Mouse (Mus musculus): ENCODE measurements at regions not wholly inside any gene's neighbourhood (a gene's known extent, or its start where the extent isn't known, plus 50 kb on each side); places are given as distances from the start of the nearest gene placed in this dataset.
"Not testable (repeated sequence)": the region's sequence is repeated elsewhere in the genome, so short reads cannot be mapped to it uniquely, and the experiment has no call there.

GRCm38 (mm10) chr10:117450240-117450569 lies 70.4 kb upstream of the Cpsf6 start:
- DNase-seq (ENCODE audit: low spot score in 2 of 2), result no peak

- DNase-seq (ENCODE audit: low spot score in 2 of 2), result no peak
Observed at GRCm38 (mm10) chr10:117449416-117450239, 69.8 kb upstream of the Cpsf6 start.

- not testable (repeated sequence) for DNase-seq (ENCODE audit: low spot score in 2 of 2)
Observed at GRCm38 (mm10) chr10:117448783-117449182, 69.0 kb upstream of the Cpsf6 start.

GRCm38 (mm10) chr10:117447626-117448025 lies 67.8 kb upstream of the Cpsf6 start:
- no peak for DNase-seq (ENCODE audit: low spot score in 2 of 2)

- no peak for DNase-seq (ENCODE audit: low spot score in 2 of 2)
Observed at GRCm38 (mm10) chr10:117447206-117447605, 67.4 kb upstream of the Cpsf6 start.

GRCm38 (mm10) chr10:117446776-117447175 lies 67.0 kb upstream of the Cpsf6 start:
- no peak for DNase-seq (ENCODE audit: low spot score in 2 of 2)

GRCm38 (mm10) chr10:117445801-117446490 lies 66.1 kb upstream of the Cpsf6 start:
- no peak for DNase-seq (ENCODE audit: low spot score in 2 of 2)

GRCm38 (mm10) chr10:117445181-117445790 lies 65.5 kb upstream of the Cpsf6 start:
- no peak for DNase-seq (ENCODE audit: low spot score in 2 of 2)

GRCm38 (mm10) chr10:117444761-117445160 lies 64.9 kb upstream of the Cpsf6 start:
- DNase-seq (ENCODE audit: low spot score in 2 of 2), result no peak

- DNase-seq (ENCODE audit: low spot score in 2 of 2), result no peak
Observed at GRCm38 (mm10) chr10:117443426-117444350, 63.9 kb upstream of the Cpsf6 start.

- no peak for DNase-seq (ENCODE audit: low spot score in 2 of 2)
Observed at GRCm38 (mm10) chr10:117441979-117442803, 62.4 kb upstream of the Cpsf6 start.

- no peak for DNase-seq (ENCODE audit: low spot score in 2 of 2)
Observed at GRCm38 (mm10) chr10:117441121-117441978, 61.5 kb upstream of the Cpsf6 start.

- DNase-seq (ENCODE audit: low spot score in 2 of 2), result no peak
Observed at GRCm38 (mm10) chr10:117440225-117440976, 60.6 kb upstream of the Cpsf6 start.

- no peak for DNase-seq (ENCODE audit: low spot score in 2 of 2)
Observed at GRCm38 (mm10) chr10:117439206-117440110, 59.6 kb upstream of the Cpsf6 start.

- no peak for DNase-seq (ENCODE audit: low spot score in 2 of 2)
Observed at GRCm38 (mm10) chr10:117438614-117439193, 58.9 kb upstream of the Cpsf6 start.

GRCm38 (mm10) chr10:117437970-117438369 lies 58.2 kb upstream of the Cpsf6 start:
- no peak for DNase-seq (ENCODE audit: low spot score in 2 of 2)

Measured in adrenal gland, postnatal 4 days (tissue).